Mouse (Mus musculus) liver, postnatal 0 days (tissue): ENCODE data around the gene AC124502.3.

Experiments used
- CTCF ChIP-seq: sonication (generic); IDR thresholded peaks from 2 replicates; pipeline ENCODE4 v1.5.1; 2016; ENCODE audit warnings: antibody characterized with exemption, low read depth
- EP300 ChIP-seq: IDR thresholded peaks from 2 replicates; pipeline ENCODE4 v1.6.1; 2016; ENCODE audit warnings: antibody characterized with exemption, low read depth, mild to moderate bottlenecking

- peak; percentile 87 for TF ChIP-seq CTCF
- no peak for TF ChIP-seq EP300
These were observed 15.2 kb downstream of the AC124502.3 start for GRCm38 (mm10) chr19:5053909-5054308.
